Mouse (Mus musculus): ENCODE data around the gene Efnb3.

GRCm38 (mm10) chr11:69549060-69549656, 10.8 kb downstream of the Efnb3 start, which contains the start of gene Dnah2:
- no peak for TF ChIP-seq CTCF (IDR thresholded peaks at IDR 0.05; ENCODE audit: extremely low read depth, insufficient read depth, insufficient read length, insufficient replicate concordance)
- no peak for TF ChIP-seq POLR2A (IDR thresholded peaks at IDR 0.05; ENCODE audit: low read depth, low read length)
